Mouse (Mus musculus): ENCODE measurements around the gene 2300002M23Rik. TPM values are rescaled to one million over a fixed set of nuclear protein-coding genes. Genes with fewer than 3 reads are reported as not detected.
A peak's percentile ranks its signal among the peaks of the same experiment; 100 is the strongest.

Gene 2300002M23Rik
- total and polyA plus RNA-seq, 2 experiments from 2014 or later, result not detected

- ATAC-seq (ENCODE audit: low FRiP score) (peak; percentile 68; the same call in 1 of the 2 replicates), DNase-seq (ENCODE audit: low spot score) (peak; percentile 68)
- no peak overlapping the region for H3K4me2 ChIP-seq (ENCODE audit: low read depth, low read length, poor library complexity, severe bottlenecking)
- H3K9me3 ChIP-seq (ENCODE audit: low read length), result no peaks in the 10 kb centered on the region
- H3K9ac ChIP-seq (replicated peaks; ENCODE audit: low read length, poor library complexity, severe bottlenecking), result no peak overlapping the region
- H3K4me3 ChIP-seq (ENCODE audit: low read depth, low read length), result no peak overlapping the region
- no peaks in the 10 kb centered on the region for H3K27me3 ChIP-seq (ENCODE audit: insufficient read depth, low read length)
- H3K4me1 ChIP-seq (ENCODE audit: insufficient read depth, low read length), result no peaks in the 10 kb centered on the region
- WGBS, result 49% methylated on average over 7 of the region's 7 CpGs
- no peaks in the 10 kb centered on the region for H3K36me3 ChIP-seq (ENCODE audit: insufficient read depth, low read length)
- peak overlapping the region; percentile 63 for H3K27ac ChIP-seq (ENCODE audit: low read depth, low read length)
- no peak for TF ChIP-seq CTCF (IDR thresholded peaks at IDR 0.05)
Measured at GRCm38 (mm10) chr17:35591219-35591578, 23.9 kb downstream of the 2300002M23Rik start.

- peak overlapping the region; percentile 63; the same call in 1 of the 2 replicates for H3K27ac ChIP-seq (ENCODE audit: low read depth, low read length)
- H3K4me3 ChIP-seq (ENCODE audit: low read depth, low read length), result no peak overlapping the region
- H3K4me2 ChIP-seq (ENCODE audit: low read depth, low read length, poor library complexity, severe bottlenecking), result no peak overlapping the region
- DNase-seq (ENCODE audit: low spot score) (no peak), ATAC-seq (ENCODE audit: low FRiP score) (no peak)
- no peak overlapping the region for H3K9ac ChIP-seq (replicated peaks; ENCODE audit: low read length, poor library complexity, severe bottlenecking)
- H3K4me1 ChIP-seq (ENCODE audit: insufficient read depth, low read length), result no peaks in the 10 kb centered on the region
- WGBS, result 92% methylated on average over 15 of the region's 15 CpGs
- TF ChIP-seq CTCF (IDR thresholded peaks at IDR 0.05), result no peak
- no peaks in the 10 kb centered on the region for H3K36me3 ChIP-seq (ENCODE audit: insufficient read depth, low read length)
- H3K27me3 ChIP-seq (ENCODE audit: insufficient read depth, low read length), result no peaks in the 10 kb centered on the region
- no peaks in the 10 kb centered on the region for H3K9me3 ChIP-seq (ENCODE audit: low read length)
Measured at GRCm38 (mm10) chr17:35591731-35592130, 24.5 kb downstream of the 2300002M23Rik start.

- Histone ChIP-seq H3K4me1 (ENCODE audit: insufficient read depth, low read length) (no peaks in the 10 kb centered on the region), H3K27ac (ENCODE audit: low read depth, low read length) (no peak overlapping the region), H3K9me3 (ENCODE audit: low read length) (no peaks in the 10 kb centered on the region), H3K36me3 (ENCODE audit: insufficient read depth, low read length) (no peaks in the 10 kb centered on the region), H3K4me3 (ENCODE audit: low read depth, low read length) (no peak overlapping the region), H3K27me3 (ENCODE audit: insufficient read depth, low read length) (no peaks in the 10 kb centered on the region), H3K4me2 (ENCODE audit: low read depth, low read length, poor library complexity, severe bottlenecking) (no peak overlapping the region), H3K9ac (replicated peaks; ENCODE audit: low read length, poor library complexity, severe bottlenecking) (no peak overlapping the region)
- 90% methylated on average over 9 of the region's 9 CpGs for WGBS
- DNase-seq (ENCODE audit: low spot score) (no peak), ATAC-seq (ENCODE audit: low FRiP score) (no peak)
- no peak for TF ChIP-seq CTCF (IDR thresholded peaks at IDR 0.05)
Measured at GRCm38 (mm10) chr17:35592131-35592530, 24.9 kb downstream of the 2300002M23Rik start.

- no peaks in the 10 kb centered on the region for H3K36me3 ChIP-seq (ENCODE audit: insufficient read depth, low read length)
- no peaks in the 10 kb centered on the region for H3K4me1 ChIP-seq (ENCODE audit: insufficient read depth, low read length)
- H3K9me3 ChIP-seq (ENCODE audit: low read length), result no peaks in the 10 kb centered on the region
- DNase-seq (ENCODE audit: low spot score) (no peak), ATAC-seq (ENCODE audit: low FRiP score) (no peak)
- no peaks in the 10 kb centered on the region for H3K27me3 ChIP-seq (ENCODE audit: insufficient read depth, low read length)
- H3K27ac ChIP-seq (ENCODE audit: low read depth, low read length), result no peak overlapping the region
- H3K9ac ChIP-seq (replicated peaks; ENCODE audit: low read length, poor library complexity, severe bottlenecking), result no peak overlapping the region
- TF ChIP-seq CTCF (IDR thresholded peaks at IDR 0.05), result no peak
- no peak overlapping the region for H3K4me3 ChIP-seq (ENCODE audit: low read depth, low read length)
- 34% methylated on average over 4 of the region's 4 CpGs for WGBS
- no peak overlapping the region for H3K4me2 ChIP-seq (ENCODE audit: low read depth, low read length, poor library complexity, severe bottlenecking)
Measured at GRCm38 (mm10) chr17:35593786-35594185, 26.5 kb downstream of the 2300002M23Rik start.

DNA sequence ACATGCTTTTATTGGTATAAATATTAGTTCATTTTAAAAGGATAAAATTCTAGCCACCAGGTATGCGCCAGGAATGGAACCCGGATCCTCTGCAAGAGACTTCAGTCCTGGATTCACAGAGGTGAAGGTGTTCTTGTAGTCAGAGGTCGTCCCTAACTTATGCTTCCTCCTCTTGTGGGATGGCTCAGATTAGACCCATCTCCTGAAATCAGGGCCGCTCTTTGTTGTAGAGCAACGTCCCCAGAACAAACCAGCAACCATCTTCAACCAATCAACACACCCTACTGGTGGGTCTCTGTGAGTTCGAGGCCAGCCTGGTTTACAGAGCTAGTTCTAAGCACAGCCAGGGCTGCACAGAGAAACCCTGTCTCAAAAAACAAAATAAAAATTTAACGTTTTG, 27.2 kb downstream of the 2300002M23Rik start:
- H3K9ac ChIP-seq (replicated peaks; ENCODE audit: low read length, poor library complexity, severe bottlenecking), result no peak overlapping the region
- no peak overlapping the region for H3K27ac ChIP-seq (ENCODE audit: low read depth, low read length)
- no peak for DNase-seq (ENCODE audit: low spot score)
- ATAC-seq (ENCODE audit: low FRiP score), result no peak
- no peaks in the 10 kb centered on the region for H3K9me3 ChIP-seq (ENCODE audit: low read length)
- H3K4me3 ChIP-seq (ENCODE audit: low read depth, low read length), result no peak overlapping the region
- TF ChIP-seq CTCF (IDR thresholded peaks at IDR 0.05), result no peak
- H3K4me1 ChIP-seq (ENCODE audit: insufficient read depth, low read length), result no peaks in the 10 kb centered on the region
- WGBS, result 81% methylated on average over 7 of the region's 7 CpGs
- no peak overlapping the region for H3K4me2 ChIP-seq (ENCODE audit: low read depth, low read length, poor library complexity, severe bottlenecking)
- no peaks in the 10 kb centered on the region for H3K27me3 ChIP-seq (ENCODE audit: insufficient read depth, low read length)
- H3K36me3 ChIP-seq (ENCODE audit: insufficient read depth, low read length), result no peaks in the 10 kb centered on the region

GRCm38 (mm10) chr17:35597399-35597798, 30.1 kb downstream of the 2300002M23Rik start:
- Histone ChIP-seq H3K27ac (ENCODE audit: low read depth, low read length) (no peak overlapping the region), H3K27me3 (ENCODE audit: insufficient read depth, low read length) (no peaks in the 10 kb centered on the region), H3K4me3 (ENCODE audit: low read depth, low read length) (no peak overlapping the region), H3K4me1 (ENCODE audit: insufficient read depth, low read length) (no peaks in the 10 kb centered on the region), H3K9ac (replicated peaks; ENCODE audit: low read length, poor library complexity, severe bottlenecking) (no peak overlapping the region), H3K36me3 (ENCODE audit: insufficient read depth, low read length) (no peaks in the 10 kb centered on the region), H3K4me2 (ENCODE audit: low read depth, low read length, poor library complexity, severe bottlenecking) (no peak overlapping the region), H3K9me3 (ENCODE audit: low read length) (no peaks in the 10 kb centered on the region)
- TF ChIP-seq CTCF (IDR thresholded peaks at IDR 0.05), result no peak
- DNase-seq (ENCODE audit: low spot score) (no peak), ATAC-seq (ENCODE audit: low FRiP score) (no peak)
- 97% methylated on average over 3 of the region's 3 CpGs for WGBS
